Mouse (Mus musculus) kidney, adult 2 months (tissue): ENCODE results near the gene Rpl28.

ENCODE experiments used
- CTCF ChIP-seq: fragments of 200-500 bp; conservative IDR thresholded peaks from 2 replicates; pipeline ENCODE4 v1.5.1; 2011; ENCODE audit warnings: low read depth, mild to moderate bottlenecking, control low read depth, low read length, moderate library complexity, mixed read lengths; ENCODE audit not compliant: insufficient read depth, insufficient read length
- POLR2A ChIP-seq: fragments of 200-500 bp; IDR thresholded peaks from one replicate; pipeline ENCODE4 v1.6.1; 2011; ENCODE audit warnings: low read depth, low read length, control low read depth

GRCm38 (mm10) chr7:4789436-4789935 is 3.2 kb upstream of the Rpl28 start, which contains the start of gene Tmem238:
- TF ChIP-seq POLR2A (peak; percentile 12), CTCF (no peak)
